Mouse (Mus musculus): ENCODE data around the gene Sergef.
"Not testable (repeated sequence)": the region's sequence is repeated elsewhere in the genome, so short reads cannot be mapped to it uniquely, and the experiment has no call there.

Sergef gene

DNA sequence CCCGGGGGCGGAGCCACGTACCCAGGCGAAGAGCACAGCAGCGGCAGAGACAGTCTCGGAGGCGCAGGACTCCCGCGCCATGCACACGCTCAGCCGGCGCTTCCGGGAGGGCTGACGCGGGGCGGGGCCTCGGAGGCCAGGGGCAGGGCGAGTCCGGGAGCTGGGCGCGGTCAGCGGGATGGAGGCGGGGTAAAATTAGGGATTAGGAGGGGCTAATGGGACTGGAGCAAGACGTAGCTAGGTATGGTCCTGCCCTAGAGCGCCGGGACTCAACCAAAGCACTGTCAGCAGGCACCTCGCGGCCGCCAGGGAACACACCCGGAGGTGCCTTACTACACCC, at the start of gene Sergef:
Gene Sergef, minus strand, starts transcription at position 116 of the 340 bp plus-strand sequence.
- DNase-seq, result peak; percentile 83 to 86

GRCm38 (mm10) chr7:46686827-46687226, 47.2 kb upstream of the Sergef start:
- peak; percentile 55 to 63 for DNase-seq

GRCm38 (mm10) chr7:46680732-46681131, 41.1 kb upstream of the Sergef start:
- DNase-seq, result no peak

GRCm38 (mm10) chr7:46679044-46679443, 39.4 kb upstream of the Sergef start:
- not testable (repeated sequence) for DNase-seq

DNA sequence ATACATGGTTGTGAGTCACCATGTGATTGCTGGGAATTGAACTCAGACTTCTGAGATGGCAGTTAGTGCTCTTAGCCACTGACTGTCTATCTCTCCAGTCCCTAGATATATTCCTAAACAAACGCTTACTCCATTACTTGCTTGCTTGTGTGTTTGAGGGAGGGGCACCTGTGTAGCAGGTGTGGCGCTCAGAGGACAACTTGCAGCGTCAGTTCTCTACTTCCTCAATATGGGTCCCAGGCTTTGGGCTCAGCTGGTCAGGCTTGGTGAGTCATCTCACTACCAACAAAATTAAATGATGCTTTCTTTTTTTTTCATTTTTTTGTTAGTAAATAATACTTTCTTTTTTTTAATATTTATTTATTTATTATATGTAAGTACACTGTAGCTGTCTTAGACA, 38.8 kb upstream of the Sergef start:
- no peak for DNase-seq

GRCm38 (mm10) chr7:46676808-46677360, 37.3 kb upstream of the Sergef start:
- no peak for DNase-seq

DNA sequence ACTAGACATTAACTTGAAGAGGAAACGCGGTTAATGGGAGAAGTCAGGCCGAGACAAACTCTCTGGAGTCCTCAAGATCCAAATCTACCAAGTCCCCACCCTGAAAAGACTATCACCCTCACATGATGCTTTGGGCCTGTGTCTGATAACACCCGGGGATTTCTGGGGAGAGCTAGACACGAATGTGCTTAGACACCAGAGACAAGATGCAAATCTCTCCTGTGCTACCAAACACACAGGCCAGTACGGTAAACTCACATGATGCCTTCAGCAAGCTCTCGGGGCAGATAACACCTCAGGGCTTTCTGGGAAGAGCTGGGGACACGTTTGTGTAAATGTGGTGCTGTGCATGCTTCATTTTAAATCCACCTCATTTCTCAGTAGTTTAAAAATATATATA, 36.3 kb upstream of the Sergef start:
- no peak for DNase-seq

DNA sequence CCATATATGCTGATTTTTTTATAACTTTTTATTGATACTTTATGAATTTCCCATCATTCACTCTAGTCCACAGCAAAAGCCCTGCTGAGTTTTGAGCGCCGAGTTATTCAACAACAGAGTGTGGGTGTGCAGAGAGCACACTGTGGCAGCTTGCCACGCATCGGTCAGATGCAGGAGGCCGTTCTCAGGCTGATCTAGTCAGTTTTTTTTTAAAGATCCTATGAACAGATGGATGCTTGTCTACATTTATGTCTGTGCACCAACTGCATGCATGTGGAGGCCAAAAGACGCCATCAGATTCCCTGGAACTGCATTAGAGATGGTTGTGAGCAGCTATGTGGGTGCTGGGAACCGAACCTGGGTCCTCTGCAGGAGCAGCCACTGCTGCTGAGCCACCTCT, 35.5 kb upstream of the Sergef start:
- no peak for DNase-seq

GRCm38 (mm10) chr7:46672160-46672672, 32.6 kb upstream of the Sergef start, which contains the start of gene Tph1:
Gene Tph1, minus strand, starts transcription at chr7:46672537.
- DNase-seq, result no peak

DNA sequence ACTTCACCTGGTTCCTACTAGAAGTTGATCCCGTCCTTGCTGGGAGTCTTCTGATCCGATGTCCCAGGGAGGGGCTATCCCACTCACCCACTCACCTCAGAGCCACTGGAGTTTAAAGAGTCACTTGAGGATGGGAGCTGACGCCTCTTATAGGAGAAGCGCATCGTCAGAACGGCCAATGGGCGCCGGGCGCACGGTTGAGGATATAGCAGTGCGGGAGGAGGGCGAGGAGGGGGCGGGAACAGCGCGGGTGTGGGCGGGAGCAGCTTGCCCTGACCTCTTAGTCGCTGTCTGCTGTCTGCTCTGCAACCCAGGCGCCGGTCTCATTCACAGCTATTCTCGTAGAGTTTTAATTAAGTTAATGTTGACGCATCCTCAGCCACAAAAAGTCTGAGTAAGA, 27.6 kb upstream of the Sergef start:
- no peak for DNase-seq

DNA sequence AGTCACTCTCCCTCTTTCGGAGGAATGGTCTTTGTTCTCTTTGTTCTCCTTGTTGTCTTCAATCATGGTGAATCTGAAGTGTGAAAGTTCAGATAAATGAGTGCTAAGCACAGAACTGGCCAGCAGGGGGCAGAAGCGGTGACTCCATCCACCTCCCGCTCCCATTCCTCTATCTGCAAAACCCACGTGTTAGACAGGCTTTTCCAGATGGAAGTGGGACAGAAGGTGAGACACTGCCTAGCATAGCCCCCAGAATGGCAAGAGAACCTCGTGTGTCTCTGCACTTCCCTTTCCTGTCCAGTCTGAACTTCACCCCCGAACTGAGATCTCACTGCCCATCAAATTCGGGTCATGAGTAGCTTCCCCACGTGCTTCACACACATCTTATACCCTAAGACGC, 25.6 kb upstream of the Sergef start:
- peak; percentile 43 to 48 for DNase-seq

GRCm38 (mm10) chr7:46661591-46662090, 22.0 kb upstream of the Sergef start:
- DNase-seq, result no peak

- no peak for DNase-seq
Measured at GRCm38 (mm10) chr7:46652279-46652678, 12.7 kb upstream of the Sergef start.

- not testable (repeated sequence) for DNase-seq
Measured at GRCm38 (mm10) chr7:46650231-46650630, 10.6 kb upstream of the Sergef start.

GRCm38 (mm10) chr7:46648431-46649140, 9.0 kb upstream of the Sergef start:
- DNase-seq, result no peak

- no peak for DNase-seq
Measured at GRCm38 (mm10) chr7:46643172-46643571, 3.6 kb upstream of the Sergef start.

DNA sequence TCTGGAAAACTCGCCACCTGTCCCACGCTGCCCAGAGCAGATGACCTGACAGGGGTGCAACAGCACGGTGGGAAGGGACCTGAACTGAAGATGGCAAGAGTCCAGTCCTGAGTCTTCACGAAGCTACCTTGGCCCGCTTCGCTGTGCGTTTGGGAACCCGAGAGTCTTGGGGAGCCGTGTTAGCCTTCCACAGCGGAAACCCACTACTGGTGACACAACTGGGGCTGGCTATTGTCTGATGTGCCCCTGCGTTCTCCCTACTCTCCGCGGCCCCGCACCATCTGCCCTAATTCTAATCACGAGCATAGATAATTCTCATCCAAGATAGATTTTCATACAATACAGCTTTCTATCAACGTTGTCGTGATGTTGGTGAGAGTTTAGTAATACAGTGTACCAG, 455 bp upstream of the Sergef start:
- no peak for DNase-seq

DNA sequence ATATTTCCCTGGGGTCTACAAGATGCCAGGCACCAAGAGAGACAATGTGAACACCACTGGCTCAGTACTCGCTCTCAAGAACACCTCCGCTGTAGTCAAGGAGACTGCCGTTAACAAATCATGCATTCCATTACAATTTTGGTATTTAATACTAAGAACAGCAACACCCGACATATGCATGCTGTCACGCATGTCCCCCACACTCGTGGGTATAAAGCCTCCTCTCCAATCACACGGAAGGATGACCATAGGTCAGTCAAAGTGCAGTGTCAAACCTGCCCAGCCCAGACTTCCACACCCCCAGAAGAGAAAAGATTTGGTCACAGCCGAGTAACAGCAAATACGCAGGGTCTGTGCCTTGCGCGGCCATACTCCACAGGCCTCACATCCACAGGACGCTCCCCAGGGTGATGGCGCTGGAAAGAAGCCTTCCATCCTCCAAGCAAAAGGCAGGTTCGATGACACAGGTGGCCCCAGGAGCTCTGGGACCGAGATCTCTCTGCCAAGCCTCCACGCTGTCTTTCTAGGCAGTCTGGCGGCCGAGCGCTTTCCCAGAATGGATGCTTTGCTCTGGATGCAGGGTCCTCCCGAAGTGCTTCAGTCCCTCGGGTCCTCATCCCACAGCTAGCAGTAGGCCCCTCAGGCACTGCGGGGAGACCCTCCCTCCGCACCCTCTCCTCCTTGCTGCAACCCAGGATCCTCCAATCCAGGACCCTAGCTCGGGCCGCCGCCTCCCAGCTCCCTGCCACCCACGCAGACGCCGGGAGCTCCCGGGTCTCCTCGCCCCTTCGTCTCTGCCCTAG, 517 bp downstream of the Sergef start:
- no peak for DNase-seq

DNA sequence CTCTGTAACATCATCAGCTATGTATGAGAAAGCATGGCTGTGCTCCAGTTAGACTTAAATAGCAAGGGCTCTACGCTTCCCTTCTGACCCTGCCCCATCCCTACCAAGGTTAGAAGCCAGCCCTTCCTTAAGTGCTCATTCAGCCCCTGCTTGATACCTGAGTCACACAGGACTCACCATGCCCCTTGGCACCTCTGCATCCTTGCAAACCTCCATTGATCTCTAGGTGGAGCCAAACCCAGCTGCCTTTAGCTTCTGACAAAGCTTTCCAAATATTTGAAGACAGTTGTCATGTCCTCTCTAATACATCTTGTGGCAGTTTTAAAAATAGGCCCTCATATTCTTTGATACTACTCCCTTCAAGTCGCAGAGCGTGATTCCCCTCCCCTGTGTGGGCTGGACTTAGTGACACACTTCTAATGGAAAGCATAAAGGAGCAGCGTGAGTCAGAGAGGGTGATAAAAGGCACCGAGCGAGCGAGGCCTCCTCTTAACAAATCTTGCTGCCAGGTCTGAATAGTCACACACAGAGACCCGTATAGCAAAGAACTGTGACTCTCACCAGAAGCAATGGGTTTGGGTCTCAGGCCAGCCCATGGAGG, 11.1 kb downstream of the Sergef start:
- DNase-seq, result no peak

DNA sequence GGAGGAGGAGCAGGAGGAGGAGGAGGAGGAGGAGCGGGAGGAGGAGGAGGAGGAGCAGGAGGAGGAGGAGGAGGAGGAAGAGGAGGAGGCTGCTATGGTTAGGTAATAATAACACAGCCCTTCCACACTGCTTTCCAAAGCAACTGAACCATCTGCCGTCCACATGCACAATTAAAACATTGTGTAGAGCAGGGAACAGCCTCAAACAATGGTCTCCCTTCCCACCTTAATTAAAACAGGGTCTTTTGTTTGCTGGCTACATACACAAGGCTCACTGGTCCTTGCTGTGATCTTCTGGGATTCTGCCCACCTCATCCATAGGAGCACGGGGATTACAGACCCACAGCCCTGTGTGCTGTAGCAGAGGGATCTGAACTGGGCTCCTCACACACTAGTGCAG, 15.6 kb downstream of the Sergef start:
- no peak for DNase-seq

DNA sequence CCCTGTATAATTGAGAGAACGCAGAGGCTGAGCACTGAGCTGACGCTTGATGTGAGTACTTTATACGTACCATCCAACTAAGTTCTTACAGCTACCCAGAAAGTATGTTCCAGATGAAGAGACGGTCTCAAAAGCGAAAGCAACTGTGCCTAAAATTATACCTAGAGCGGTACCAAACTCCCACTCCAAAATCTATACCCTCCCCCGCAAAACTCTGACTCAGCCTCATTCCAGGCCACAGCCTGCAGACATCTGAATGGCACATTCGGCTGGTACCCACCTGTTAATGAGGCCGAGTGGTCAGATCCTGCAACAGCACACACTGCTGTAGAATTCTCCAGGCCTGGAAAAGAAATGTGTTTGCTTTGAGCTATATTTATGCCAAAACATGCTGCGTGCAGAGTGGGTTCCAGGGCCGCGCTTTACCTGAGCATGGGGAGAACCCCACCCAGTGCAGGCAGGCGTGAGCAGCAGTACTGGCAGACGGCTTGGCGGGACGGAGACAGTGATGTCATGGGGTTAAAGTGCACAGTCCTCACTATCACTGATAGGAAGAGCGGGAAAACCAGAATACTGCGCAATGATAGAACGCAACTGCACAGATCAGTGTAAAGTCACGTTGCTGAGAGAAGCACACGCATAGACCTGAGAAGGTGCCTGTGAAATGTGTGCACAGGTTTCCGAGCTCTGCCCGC, 21.0 kb downstream of the Sergef start:
- no peak for DNase-seq

GRCm38 (mm10) chr7:46616429-46617005, 23.1 kb downstream of the Sergef start:
- no peak for DNase-seq

All from B cell, adult 2 months (primary cell).